Mouse (Mus musculus) kidney, postnatal 25 days (tissue): ENCODE data around the gene Rnf146.
A peak's percentile ranks its signal among the peaks of the same experiment; 100 is the strongest.
"Not testable (repeated sequence)": the region's sequence is repeated elsewhere in the genome, so short reads cannot be mapped to it uniquely, and the experiment has no call there.

ENCODE experiments used
- DNase-seq, 2 experiments: peaks; one replicate each; pipeline ENCODE4 v3.0.0; 2021; ENCODE audit warnings: mixed read lengths in 2 of 2

Gene Rnf146

DNA sequence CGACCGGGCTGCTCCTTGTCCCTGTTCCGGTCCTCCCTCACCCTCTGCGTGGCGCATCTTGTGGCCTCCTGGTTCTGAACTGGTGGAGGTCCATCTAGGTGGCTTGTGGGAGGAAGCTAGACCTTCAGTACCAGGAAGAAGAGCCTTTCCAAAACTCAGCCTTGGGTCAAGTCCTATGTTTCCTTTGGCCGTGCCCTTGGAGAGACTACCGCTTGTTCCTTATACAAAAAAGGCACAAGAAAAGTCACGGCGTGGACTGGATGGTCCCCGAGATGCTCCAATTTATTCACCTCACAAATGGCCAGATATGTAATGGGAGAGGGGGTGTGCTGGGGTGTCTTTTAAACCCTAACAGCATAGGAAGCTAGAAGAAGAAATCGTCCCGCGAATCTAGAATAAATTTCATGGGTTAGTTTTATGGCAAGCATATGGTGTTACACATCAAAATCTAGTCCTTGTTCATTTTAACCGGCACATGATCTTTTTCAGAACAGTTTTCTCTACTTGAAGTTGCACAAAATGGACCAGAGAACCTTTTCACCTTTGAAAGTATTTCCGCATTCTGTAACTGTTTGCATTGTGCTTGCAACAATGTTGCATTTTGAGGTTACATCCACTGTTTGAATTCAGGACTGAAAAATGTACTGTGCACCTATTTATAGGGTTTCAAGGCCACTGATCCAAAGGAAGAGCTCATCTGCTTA is at the start of gene Rnf146:
Gene Rnf146, minus strand, starts transcription at position 246 of the 704 bp plus-strand sequence.
- DNase-seq: no peak

DNA sequence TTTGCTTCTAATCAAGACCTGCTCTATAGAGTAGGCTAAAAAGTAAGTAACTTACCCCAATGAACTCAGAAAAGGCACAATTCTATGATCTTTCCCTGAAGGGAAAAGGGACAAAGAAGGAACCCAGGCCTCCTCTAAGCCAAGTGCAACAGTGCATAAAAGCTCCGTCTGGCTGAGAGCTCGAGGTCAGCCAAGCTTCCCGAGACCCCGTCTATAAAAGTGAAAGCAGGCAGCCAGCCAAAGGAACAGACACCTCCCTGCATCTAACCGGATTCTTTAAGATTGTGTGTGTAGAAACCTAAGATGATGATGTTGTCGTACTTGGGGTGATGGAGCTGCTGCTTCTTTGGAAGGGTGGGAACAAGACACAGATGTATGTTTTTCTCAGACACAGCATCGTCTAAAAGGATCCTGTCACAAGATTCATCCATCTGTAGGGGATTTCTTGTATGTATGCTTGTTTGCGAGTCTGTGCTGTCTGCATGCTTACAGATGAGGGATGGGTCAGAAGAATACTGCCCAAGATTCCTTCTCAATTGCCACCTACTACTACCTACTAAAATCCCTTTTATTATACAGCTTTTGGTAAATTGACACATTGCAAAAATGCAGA is 40.5 kb upstream of the Rnf146 start:
- no peak for DNase-seq

GRCm38 (mm10) chr10:29394890-29395289 is 32.6 kb upstream of the Rnf146 start:
- DNase-seq: not testable (repeated sequence)

DNA sequence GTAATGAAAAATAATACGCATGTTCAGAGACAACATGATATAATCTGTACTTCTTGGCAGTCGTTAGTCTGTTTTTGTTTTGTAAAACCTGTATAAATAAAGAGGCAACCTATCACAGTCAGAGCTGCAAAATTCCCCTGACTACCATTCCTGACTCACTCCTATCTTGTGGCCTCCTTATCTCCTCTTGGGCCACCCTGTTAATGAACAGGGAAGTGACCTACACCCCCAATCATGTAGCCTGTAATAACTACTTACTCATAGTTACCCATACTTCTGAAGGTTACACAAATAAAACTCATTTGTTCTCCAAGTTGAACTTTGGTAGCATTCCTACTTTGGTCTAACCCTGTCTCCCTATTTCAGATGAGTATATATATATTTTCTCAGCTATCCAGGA is 19.3 kb upstream of the Rnf146 start:
- no peak for DNase-seq

- no peak for DNase-seq
These were observed 11.8 kb upstream of the Rnf146 start for GRCm38 (mm10) chr10:29374065-29374464.

GRCm38 (mm10) chr10:29361464-29362196 is 612 bp downstream of the Rnf146 start:
- DNase-seq: peak; percentile 87 to 93

GRCm38 (mm10) chr10:29361095-29361463 is 1.2 kb downstream of the Rnf146 start:
- no peak for DNase-seq

DNA sequence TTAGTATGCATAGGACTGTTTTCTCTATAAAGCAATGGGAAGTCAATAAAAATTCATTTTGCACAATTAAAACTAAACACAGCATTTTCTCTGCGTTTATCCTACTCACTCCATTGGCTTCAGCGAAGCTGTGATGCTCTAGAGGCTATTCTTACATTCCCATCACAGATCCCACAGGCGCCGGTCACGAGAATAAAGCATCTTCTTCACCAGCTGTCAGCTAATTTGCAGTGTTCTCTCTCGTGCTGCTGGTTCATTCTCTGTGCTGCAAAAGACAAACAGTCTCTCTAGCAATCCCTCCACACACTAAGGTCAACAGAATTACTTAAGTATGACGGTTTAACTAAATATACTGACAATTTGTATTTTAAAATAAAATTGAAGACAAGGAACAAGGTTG is 8.1 kb downstream of the Rnf146 start:
- DNase-seq: no peak

DNA sequence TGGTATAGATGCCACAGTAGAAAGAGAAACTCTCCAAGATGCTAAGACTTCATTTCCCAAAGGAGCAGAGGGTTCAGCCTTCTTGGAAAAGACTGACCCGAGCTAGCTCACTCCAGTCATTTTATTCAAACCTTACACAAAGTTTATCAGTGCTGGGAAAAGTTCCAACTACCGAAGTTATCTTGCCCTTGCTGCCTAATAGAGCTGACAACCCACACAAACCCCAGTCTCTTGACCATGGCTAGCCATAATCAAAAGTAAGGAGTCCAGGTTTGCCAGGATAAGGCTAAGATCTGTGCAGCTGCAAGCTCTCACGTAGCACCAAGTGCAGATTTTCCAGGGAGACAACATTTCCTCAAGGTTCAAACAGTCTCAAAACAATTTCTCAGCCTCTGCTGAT is 9.7 kb downstream of the Rnf146 start:
- no peak for DNase-seq

DNA sequence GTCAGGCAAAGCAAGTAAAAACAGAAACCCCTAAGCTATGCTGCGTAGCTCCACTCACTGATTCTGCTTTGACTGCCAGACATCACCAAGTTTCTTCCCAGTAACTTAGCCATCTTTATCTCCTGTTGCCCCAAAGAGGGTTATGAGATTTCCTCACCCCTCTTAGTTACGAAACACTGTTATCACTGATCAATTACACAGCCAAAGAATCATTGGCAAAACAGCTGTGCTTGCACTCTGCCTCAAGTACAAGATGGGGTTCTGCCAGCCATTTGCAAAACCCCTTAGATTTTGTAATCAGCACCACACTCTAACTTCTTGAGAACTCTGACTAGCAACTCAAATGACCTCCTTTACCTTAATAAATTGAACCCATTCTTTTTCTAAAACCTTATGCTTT is 10.8 kb downstream of the Rnf146 start:
- no peak for DNase-seq

- no peak for DNase-seq
These were observed 15.6 kb downstream of the Rnf146 start for GRCm38 (mm10) chr10:29346638-29347037.

- no peak for DNase-seq
These were observed 18.0 kb downstream of the Rnf146 start for GRCm38 (mm10) chr10:29344232-29344631.

DNA sequence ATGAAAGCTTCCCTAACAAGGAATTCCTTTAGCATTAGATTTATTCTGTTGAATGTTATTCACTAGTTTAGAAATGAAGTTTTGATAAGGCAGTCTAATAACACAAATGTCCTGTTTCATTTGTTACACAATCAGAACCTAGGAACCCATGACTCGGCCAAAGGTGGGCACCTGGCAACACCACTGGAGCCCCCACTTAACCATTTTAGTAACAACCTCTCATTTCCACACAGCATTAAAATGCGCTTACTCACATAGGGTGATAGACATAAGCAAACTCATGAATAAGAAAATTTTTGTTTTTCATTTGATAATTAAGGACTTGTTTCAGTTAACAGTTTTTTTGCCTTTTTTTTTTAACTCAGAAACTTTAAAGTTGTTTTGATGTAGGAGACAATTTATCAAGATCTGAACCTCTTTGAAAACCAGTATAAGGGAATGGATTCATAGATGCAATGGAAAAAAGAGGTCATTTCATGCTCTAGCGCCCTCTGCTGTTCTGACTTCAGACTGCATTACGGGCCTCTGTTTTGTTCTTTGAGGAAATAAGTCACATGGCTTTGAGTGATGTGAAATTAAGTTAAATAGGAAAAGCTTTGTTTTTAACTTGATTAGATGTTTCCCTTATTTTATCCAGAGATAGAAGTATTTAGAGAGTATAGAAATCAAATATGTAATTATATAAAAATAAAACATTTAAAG is 23.7 kb downstream of the Rnf146 start:
- peak; percentile 42 to 81 for DNase-seq

DNA sequence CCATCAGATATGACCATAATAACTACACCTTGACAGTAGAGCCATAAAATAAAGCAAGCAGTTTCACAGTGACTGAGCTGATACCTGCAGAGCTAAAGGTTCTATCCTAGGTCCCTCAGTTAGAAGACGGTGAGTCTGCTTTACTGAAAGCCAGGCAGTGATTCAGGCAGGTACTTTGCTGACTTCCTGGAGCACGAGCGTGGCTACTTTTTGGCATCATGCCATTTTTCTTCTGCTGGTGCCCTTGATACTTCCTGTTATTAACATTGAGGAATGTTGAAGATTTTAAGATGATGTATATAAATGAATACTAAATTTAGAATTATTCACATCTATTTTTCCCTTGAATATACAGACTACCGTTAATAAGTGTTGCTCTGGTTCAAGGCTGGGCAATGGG is 28.4 kb downstream of the Rnf146 start:
- DNase-seq: peak in 1 of 2 experiments; percentile 36

DNA sequence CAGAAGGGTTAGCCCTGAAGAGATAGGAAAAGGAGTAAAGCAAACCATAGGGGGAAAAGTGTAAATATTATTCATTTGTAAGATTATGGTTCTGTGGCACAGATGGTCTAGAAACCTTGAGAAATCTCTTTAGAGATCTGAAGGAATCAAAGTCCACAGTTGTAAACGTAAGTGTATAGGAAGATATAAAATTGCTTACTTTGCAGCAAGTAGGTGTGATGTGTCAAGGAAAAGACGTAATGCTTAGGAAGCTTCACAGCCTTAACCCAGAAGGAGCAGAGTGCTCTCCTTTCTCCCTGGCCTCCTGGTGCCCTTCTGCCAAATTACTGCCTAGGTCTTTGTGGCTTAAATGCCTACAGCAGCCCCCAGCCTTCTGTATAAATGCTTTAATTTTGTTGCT is 37.4 kb downstream of the Rnf146 start:
- DNase-seq: no peak

GRCm38 (mm10) chr10:29313905-29314304 is 48.3 kb downstream of the Rnf146 start:
- DNase-seq: no peak

DNA sequence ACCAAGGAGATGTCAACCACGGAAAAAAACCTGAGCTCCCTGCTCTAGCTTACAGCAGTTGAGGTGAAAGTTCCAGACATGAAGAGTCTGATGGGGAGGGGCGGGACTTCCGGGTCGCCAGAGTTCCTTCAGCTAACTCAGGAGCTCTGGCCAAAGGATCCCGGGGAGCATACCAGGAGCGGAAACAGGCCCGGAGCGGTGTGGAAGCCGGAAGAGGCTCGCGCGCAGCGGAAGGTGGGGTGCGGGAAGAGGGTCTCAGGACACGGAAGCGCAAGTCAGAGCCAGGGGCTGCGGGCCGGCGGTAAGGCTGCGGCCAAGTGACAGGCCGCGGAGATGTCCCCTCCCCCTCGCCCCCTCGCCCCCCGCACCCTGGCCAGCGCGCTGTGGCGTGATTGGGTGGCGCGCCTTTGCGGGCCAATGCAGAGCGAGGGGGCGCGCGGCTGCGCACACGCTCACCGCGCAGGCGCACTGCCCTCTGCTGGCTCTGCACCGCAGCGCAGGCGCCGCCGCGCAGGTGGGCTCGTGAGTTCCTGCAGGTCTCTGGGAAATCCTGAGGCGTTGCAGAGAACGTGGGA is 49.1 kb downstream of the Rnf146 start, which contains the start of gene Echdc1:
Gene Echdc1, plus strand, starts transcription at position 103 of the 575 bp plus-strand sequence.
- DNase-seq: peak; percentile 93 to 96

DNA sequence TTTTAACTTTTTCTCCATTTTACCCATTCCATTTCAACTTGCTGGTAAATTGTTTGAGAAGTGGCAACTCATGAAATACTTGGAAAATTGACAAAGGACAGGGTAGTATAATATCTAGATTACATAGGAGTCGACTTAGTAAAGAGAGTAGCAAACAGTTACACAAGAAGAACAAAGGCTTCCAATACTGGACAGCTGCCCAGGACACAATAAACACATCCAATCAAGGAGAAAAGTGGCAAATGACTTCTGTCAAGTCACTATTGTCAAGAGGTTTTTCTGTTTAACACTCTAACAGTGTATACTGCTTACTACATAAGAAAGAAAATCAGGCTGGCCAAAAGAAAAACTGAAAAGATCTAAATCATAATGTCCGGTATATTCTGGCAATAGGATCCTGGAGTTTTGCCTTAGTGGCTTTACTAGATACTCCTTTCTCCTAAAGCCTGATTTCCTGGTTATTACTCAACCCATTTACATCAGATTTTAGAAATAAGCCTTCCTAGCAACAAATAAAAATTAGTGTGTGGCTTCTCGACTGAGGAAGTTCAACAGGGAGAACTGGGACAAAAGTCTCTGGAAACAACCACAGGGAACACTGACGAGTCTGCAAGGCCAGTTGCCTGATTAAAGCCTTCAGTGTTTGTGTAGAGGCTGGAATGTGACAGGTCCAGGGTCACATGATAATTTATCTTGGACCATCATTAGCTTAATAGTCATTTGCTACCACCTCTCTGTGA is 50.6 kb downstream of the Rnf146 start:
- DNase-seq: no peak

- no peak for DNase-seq
These were observed 60.0 kb downstream of the Rnf146 start for GRCm38 (mm10) chr10:29302230-29302629.
